Mouse (Mus musculus): Measurements from ENCODE around the gene Ppp1r16b.

DNA sequence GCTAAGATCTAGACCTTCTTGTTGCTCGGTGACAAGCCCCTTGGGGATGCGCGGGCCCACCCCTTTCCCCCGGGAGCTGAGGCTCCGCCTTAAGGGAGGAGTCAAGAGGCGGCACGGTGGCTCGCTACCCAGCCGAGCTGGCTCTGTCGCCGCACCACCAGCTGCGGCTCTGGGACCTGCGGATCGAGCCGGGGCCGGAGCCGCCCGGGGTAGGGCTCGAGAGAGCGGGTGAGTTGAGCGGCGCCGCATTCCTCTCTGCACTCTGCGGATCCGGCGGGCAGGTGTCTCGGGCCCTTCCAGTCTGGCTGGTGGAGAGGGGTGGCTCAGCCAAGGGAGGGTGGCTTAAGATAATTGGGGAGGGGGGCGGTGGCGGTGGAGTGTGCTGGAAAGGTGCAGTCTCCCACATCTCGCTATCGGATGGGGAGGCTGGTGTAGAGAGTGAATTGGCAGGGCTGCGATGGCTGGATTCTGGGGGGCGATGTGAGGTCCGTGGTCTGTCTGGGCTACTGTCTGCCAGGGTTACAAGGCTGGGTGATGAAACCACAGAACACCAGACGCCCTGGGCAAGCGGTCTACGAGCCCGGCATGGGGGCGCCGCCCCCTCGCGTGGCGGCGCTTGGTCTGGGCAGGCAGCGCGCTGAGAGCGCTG is 1.9 kb downstream of the Ppp1r16b start:
- TF ChIP-seq CTCF (conservative IDR thresholded peaks at IDR 0.05; ENCODE audit: insufficient read depth, insufficient read length, low read depth, low read length) (no peak), POLR2A (IDR thresholded peaks at IDR 0.05; ENCODE audit: low read depth, low read length) (no peak)

Measured in kidney, adult 2 months (tissue).